Mouse (Mus musculus) megakaryocyte-erythroid progenitor cell, adult 5-6 weeks (primary cell): ENCODE measurements around the gene Bnip3. TPM values are rescaled to one million over a fixed set of nuclear protein-coding genes. Genes with fewer than 3 reads are reported as not detected.

Experiments used
- ATAC-seq: replicated peaks from 2 replicates; pipeline ENCODE4 v1.8.0; 2016; ENCODE audit warnings: mild to moderate bottlenecking, inconsistent platforms; ENCODE audit not compliant: severe bottlenecking, poor library complexity, low FRiP score, low TSS enrichment
- total RNA-seq, 2 experiments: library from RNA; stranded (forward) in 1 of 2; stranded (reverse) in 1 of 2; fragments of 200-1000, 215-1000 nt in 1 of 2; fragments of >200 nt in 1 of 2; fragmentation: Nextera tagmentation in 1 of 2; gene quantifications; 2 replicates each; pipeline ENCODE4 v1.2.3; 2014 to 2017

Gene Bnip3
- total RNA-seq, 2 experiments from 2014 or later, result 14.2 to 15.1 TPM

- ATAC-seq, result no peak
Measured at GRCm38 (mm10) chr7:138907976-138908375, 1.3 kb downstream of the Bnip3 start.

GRCm38 (mm10) chr7:138907043-138907442, 2.3 kb downstream of the Bnip3 start:
- peak; percentile 48 for ATAC-seq

GRCm38 (mm10) chr7:138906441-138906840, 2.9 kb downstream of the Bnip3 start:
- ATAC-seq, result no peak

- no peak for ATAC-seq
Measured at GRCm38 (mm10) chr7:138903886-138904435, 5.4 kb downstream of the Bnip3 start.

GRCm38 (mm10) chr7:138898743-138899142, 10.6 kb downstream of the Bnip3 start:
- ATAC-seq, result no peak

- no peak for ATAC-seq
Measured at GRCm38 (mm10) chr7:138898122-138898521, 11.2 kb downstream of the Bnip3 start.

- no peak for ATAC-seq
Measured at GRCm38 (mm10) chr7:138885365-138886289, 23.7 kb downstream of the Bnip3 start.

GRCm38 (mm10) chr7:138883724-138884123, 25.6 kb downstream of the Bnip3 start:
- ATAC-seq, result no peak

GRCm38 (mm10) chr7:138875031-138875430, 34.3 kb downstream of the Bnip3 start:
- no peak for ATAC-seq

- ATAC-seq, result no peak
Measured at GRCm38 (mm10) chr7:138872956-138873355, 36.4 kb downstream of the Bnip3 start.

- ATAC-seq, result no peak
Measured at GRCm38 (mm10) chr7:138868316-138868715, 41.0 kb downstream of the Bnip3 start.

GRCm38 (mm10) chr7:138867286-138867685, 42.0 kb downstream of the Bnip3 start:
- ATAC-seq, result peak; percentile 74

- no peak for ATAC-seq
Measured at GRCm38 (mm10) chr7:138864776-138865175, 44.5 kb downstream of the Bnip3 start.

- no peak for ATAC-seq
Measured at GRCm38 (mm10) chr7:138863950-138864572, 45.3 kb downstream of the Bnip3 start.

GRCm38 (mm10) chr7:138856670-138857069, 52.6 kb downstream of the Bnip3 start:
- no peak for ATAC-seq

GRCm38 (mm10) chr7:138854201-138854600, 55.1 kb downstream of the Bnip3 start:
- ATAC-seq, result no peak

GRCm38 (mm10) chr7:138853417-138854031, 55.8 kb downstream of the Bnip3 start:
- ATAC-seq, result no peak

- ATAC-seq, result no peak
Measured at GRCm38 (mm10) chr7:138850083-138850482, 59.2 kb downstream of the Bnip3 start.

GRCm38 (mm10) chr7:138848028-138848920, 61.0 kb downstream of the Bnip3 start:
- no peak for ATAC-seq
